Mouse (Mus musculus) left cerebral cortex, adult 8-10 months (tissue): ENCODE data around the gene Smim4. TPM values are rescaled to one million over a fixed set of nuclear protein-coding genes. Genes with fewer than 3 reads are reported as not detected.

ENCODE experiments used
- DNase-seq, 2 experiments: peaks; one replicate each; pipeline ENCODE4 v3.0.0; 2022; ENCODE audit warnings: low spot score in 2 of 2
- total RNA-seq, 4 experiments: library from RNA; stranded (reverse); gene quantifications; 2 replicates each; pipeline ENCODE4 v1.2.4; 2022

The Smim4 gene
- total RNA-seq, 4 experiments from 2014 or later = 26.5 to 30.6 (median 28.0) TPM

DNA sequence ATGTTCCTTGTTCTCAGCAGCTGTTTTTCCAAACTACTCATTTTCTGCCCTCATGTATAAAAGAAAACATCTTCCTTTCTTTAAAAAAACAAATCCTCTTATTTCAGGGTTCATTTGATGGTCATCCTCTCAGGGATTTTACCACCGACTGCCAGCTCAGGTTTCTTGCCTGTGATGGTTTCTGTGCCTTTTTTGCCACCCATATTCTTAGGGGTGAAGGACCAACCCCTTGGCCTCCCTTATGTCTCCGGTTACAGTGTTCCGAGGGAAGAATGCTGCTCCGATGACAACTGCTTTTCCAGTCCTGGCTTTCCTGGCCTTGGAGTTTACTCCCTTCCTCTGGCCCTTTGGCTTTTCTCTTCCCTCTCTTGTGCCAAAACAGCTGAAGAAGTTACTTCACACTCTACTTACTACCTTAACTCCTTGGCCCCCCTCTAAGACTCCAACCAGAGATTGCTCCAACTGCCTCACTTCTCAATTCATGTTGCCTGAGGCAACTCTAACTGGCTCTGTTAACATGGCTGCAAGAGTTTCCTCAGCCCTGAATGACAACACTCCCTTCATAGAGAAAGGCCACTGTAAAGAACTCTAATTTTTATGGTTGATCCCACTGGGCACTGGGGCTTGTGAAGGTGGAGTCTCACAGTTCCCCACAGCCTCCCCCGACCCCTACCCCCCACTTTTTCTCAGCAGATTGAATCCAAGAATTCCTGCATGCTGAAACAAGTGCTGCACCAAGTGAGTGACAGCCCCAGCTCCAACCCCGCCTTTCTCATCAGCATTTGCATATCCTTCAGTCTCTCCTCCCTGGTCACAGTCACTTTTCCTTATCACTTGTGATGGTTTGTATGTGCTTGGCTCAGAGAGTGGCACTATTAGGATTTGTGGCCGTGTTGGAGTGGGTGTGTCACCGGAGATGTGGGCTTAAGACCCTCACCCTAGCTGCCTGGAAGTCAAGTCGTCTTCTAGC lies 3.4 kb downstream of the Smim4 start:
- DNase-seq = no peak

DNA sequence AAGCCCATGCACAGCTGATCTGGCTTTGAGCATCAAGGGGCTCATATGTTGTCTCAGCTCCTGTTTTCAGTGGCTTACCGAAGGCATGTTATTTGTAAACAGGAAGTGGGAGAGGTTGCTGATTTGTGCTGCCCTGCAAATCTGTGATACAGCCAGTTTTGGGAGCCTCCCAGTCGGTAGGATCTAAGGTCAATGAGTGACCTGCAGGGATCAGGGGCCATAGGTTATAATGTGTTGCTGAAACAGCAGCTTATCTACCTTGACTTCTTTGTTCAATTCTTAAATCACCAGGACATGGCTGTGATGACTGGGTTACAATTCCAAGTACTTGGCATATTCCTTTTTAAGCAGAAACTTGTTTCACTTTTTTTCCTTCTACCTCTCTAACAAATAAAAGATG lies 13.2 kb downstream of the Smim4 start:
- no peak for DNase-seq

DNA sequence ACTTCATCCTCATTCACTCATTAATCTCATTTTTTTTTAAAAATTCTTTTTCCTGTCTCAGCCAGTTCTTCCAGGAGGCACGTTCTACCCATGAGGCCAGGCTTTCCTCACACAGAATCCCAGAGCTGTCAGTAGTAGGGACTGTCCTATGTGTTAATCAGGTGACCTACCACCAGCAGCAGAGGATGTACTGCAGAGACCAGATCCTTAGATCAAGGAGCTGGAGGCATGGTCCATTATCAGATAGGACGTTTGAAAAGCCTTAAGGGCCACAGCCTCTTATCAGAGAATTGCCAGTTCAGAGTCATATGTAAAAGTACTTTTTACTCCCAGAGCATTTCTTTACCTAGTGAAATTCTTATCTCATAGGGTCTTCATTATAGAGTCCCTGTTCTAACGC lies 14.7 kb downstream of the Smim4 start:
- DNase-seq = no peak

DNA sequence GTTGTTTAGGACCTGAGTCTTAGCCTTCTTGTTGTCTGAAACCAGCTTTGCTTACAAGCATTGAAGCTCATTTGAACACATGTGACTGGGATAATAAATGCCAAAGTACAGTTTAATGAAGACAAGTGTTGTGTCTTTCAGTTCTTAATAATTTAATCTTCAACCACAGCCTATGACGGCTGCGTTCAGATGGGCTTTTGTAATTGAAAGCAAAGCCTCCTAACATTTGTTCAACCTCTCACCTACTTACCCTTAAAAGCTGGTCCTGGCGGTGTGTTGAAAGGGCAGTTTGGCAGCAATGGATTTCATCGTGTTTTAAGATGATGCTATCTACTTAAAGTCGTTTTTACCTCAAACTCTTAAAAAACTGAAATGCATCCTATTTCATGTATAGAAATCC lies 16.6 kb downstream of the Smim4 start:
- DNase-seq = no peak

DNA sequence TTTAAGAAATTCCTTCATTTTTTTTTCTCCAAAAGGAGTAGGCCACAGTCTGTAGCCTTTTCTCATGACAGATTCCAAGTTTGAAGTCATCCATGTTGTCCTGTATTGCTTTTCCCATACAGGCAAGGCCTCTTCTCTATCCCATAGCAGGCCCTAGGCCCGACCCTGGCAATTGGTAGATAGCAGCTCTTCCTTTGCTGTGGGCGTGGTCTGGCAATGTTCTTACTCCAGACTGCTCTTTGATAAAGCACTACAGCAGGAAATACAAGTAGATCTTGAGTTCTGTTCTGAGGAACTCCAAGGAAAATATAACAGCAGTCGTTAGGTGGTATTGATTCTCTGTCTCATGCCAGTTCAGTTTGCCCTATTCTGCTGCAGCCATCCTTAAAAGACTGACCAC lies 18.1 kb downstream of the Smim4 start:
- no peak for DNase-seq

DNA sequence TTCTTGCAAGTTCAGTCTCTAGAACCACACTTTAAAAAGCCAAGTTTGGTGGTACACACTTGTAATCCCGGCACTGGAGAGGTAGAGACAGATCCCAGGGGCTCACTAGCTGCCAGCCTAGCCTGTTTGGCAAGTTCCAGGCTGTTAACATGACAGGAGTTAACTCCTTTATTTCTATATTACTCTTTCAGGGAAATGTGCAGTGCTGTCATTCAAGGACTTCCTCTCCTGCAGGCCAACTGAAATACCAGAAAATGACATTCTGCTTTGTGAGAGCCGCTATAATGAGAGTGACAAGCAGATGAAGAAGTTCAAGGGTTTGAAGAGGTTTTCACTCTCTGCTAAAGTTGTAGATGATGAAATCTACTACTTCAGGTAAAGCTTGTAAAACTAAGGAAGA lies 23.6 kb downstream of the Smim4 start:
- no peak for DNase-seq

DNA sequence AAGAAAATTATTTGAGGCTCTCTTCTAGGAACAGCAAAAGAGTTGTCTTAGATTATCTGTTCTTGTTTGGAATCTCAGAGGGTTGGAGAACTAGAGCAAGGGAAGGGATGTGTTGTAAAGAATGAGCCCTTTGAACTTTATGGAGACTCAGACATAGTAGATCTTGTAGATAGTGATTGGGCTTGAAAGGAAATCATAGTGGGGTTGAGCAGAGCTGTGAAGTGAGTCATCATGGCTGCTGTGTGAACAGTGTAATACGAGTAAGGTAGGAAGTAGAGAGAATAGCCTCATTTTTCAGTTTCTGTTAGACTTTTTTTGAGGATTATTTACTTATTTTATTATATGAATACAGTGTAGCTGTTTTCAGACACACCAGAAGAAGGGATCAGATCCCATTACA lies 38.8 kb downstream of the Smim4 start:
- no peak for DNase-seq

DNA sequence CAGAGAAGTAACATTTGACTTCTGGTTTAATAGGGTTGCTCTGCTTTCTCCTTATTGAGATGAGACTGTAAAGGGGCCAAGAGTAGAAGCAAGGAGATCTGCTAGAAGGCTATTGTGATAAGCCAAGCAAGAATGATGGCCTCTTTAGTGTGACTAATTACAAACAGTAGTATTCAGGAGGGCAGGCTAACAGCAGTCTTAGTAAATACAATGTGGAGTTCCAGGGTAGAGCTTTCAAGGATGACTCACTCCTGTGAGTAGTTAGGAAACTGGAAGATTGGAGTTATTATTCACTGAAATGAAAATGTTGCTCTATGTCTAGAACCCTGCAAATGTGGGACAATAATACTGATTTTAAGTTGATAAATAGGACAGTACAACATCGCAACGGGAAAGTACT lies 40.2 kb downstream of the Smim4 start:
- no peak for DNase-seq

DNA sequence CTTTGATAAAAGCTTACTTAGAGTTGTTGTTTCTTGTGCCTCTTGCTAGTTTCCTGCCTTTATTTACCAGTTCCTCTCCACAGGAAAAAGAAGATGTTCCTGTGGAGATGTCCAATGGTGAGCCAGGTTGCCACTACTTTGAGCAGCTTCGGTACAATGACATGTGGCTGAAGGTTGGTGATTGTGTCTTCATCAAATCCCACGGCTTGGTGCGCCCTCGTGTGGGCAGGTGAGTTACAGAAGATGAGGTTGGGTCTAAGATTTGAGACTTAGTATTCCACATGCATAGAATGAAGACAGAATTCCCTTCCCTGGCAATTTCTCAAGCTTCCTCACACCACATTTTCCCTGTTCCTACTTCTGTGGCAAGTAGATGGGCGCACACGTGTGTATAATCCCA lies 41.3 kb downstream of the Smim4 start:
- DNase-seq = no peak

DNA sequence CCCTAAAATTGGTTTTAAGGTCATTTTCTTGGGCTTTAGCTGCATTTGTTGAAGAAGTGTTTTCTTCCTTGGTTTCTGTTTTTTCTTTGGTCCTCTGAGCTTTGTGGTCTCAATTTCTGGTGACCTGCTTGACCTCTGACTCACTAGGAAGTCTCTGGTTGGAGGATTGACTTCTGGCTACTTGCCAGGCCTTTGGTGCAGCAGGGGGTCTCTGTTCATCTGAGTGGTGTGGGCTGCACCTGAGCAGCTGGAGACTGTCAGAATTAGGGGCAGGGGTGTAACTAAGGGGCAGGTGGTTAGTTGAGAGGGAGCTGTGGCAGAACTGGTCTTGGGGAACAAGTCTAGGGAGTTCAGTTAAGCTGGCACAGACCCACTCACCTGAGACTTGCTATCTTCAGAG lies 47.6 kb downstream of the Smim4 start:
- DNase-seq = no peak

DNA sequence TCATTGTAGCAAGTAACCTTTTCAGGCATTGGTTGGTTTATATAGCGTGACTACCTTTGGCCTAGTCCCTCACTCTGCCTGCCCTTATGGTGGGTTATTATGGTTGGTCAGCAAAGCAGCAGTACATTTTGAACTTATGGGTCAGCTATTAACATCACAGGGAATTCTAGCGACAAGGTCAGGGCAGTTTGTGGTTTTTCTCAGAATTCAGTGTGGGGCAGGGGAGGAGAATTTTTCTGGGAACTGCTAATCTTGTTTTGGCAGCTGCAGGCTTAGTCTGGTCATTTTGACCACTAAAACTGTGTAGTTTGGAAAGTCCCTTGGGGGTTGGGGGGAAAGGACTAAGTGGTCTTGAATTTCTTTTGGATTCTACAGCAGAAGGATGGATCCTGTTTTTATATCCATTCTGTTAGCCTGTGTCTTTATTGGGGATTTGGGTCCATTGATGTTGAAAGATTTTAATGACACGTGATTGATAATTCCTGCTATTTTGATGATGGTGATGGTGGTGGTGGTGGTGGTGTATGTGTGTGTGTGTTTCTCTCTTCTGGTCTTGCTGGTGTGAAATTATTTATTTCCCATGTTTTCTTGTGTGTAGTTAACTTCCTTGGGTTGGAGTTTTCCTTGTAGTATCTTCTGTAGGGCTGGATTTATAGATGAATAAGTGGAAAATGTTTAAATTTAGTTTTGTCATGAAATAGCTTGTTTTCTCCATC lies 49.3 kb downstream of the Smim4 start:
- no peak for DNase-seq

DNA sequence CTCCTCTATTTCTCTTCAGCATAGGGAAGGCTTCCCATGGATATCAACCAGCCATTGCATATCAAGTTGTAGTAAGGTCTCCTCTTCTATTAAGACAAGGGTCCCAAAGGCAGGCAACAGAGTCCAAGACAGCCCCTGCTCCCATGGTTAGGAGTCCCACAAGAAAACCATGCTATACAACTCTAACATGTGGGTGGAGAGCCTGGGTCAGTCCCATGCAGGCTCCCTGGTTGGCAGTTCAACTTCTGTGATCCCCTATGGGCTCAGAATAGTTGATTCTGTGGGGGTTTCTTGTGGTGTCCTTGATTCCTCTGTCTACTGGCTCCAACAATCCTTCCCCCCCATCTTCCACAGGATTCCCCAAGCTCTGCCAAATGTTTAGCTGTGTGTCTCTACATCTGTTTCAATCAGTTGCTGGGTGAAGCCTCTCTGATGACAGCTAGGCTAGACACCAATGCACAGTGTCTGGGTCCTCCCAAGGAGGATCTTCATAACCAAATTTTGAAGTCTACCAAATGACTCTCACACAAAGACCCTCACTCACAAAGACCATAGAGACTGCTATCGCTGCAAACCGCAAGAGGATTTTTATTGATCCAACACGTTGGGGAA lies 50.1 kb downstream of the Smim4 start:
- DNase-seq = no peak

DNA sequence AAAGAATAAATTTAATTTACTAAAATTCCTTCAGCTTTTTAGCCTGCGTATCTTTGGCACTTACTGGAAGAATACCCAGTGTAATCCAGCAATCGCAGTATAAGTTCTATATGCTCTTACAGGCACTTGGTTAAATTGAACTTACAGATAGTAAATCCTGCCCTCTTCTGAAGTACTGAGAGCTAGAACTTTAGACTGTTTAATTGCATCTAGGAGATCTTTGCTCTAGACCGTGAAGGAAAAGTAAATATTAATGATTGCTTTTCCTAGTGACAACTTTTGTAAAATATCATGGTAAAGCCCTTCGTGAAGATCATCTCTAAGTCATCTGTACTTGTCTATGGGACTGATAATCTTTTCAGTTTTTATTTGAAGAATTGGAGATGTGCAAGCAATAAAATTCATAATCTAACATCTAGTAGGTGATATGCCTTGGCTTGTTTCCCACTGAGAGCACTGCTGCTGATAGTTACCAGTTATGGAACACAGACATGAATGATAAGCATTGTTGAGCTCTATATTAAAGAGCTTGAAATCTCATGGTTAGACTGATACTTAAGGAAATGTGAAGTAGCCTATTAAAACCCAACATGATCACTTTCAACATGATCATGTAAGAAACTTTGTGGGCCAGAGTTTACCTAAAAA lies 59.5 kb downstream of the Smim4 start:
- DNase-seq = no peak

DNA sequence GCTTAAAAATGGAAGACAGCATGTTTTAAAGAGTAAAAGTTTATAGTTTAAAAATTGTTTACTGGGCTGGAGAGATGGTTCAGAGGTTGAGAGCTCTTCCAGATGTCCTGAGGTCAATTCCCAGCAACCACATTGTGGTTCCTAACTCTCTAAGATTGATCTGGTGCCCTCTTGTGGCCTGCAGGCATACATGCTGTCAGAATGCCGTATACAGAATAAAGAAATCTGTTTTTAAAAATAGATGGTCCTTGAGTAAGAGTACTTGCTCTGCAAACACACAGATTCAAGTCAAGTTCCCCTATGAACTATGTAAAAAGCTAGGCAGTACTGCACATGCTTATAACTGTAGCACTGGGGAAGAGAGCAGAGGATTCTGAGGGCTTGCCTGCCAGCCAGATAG lies 66.5 kb downstream of the Smim4 start:
- DNase-seq = no peak

DNA sequence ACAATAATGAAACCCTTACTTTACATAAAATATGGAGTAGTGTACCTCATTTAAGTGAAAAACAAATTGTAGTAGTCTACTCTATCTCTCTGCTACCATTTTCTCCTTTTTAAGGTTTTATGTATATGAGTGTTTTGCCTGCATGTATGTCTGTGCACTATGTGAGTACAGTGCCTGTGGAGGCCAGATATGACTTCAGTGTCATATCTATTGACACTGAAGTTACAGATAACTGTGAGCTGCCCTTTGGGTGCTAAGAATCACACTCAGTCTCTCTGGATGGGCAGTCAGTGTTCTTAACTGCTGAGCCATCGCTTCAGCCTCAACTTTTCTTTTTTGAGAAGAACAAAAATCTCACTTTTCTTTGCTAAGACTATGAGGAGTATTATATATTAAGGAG lies 82.9 kb downstream of the Smim4 start:
- no peak for DNase-seq

DNA sequence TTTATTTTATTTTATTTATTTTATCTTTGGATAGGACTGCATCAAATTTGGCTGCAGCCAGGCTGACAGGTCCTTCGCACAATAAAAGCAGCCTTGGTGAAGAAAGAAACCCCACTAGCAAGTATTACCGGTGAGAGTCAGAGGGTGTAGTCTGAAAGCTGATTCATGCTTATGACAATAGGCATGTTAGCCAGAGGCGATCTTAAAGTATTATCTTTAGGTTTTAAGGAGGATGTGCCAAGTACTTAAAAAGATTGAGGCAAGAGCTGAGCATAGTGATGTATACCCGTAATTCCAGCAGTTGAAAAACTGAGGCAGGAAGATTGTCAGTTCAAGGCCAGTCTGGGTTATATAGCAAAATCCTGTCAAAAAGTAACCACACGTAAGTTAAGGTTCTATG lies 83.5 kb downstream of the Smim4 start:
- DNase-seq = no peak

Other genes with a start within 250 kb of the Smim4 start
- 1 to 10 TPM; 2.1 to 4.1 (median 2.2) TPM for gene Mustn1, start 249.8 kb downstream of the Smim4 start, total RNA-seq
- gene Itih4, start 242.5 kb downstream of the Smim4 start, total RNA-seq = under 1 TPM in 2 of 4 experiments, not detected in 2; 0.16 to 0.35 TPM
- gene Itih3, start 205.2 kb downstream of the Smim4 start, total RNA-seq = 10 to 100 TPM; 32.1 to 49.7 (median 37.8) TPM
- not detected for gene Itih1, start 185.7 kb downstream of the Smim4 start, total RNA-seq
- gene Nek4, start 177.6 kb downstream of the Smim4 start, total RNA-seq = 10 to 100 TPM; 16.4 to 19.4 (median 18.6) TPM
- gene Glt8d1, start 127.6 kb downstream of the Smim4 start, total RNA-seq = 10 to 100 TPM; 30.9 to 38.6 (median 32.5) TPM
- gene Spcs1, start 127.3 kb downstream of the Smim4 start, total RNA-seq = 100 to 1,000 TPM; 166 to 179 (median 173) TPM
- 10 to 100 TPM; 51.1 to 56.1 (median 52.0) TPM for gene Pbrm1, start 109.8 kb downstream of the Smim4 start, total RNA-seq
- gene Gnl3, start 109.8 kb downstream of the Smim4 start, total RNA-seq = 10 to 100 TPM; 43.5 to 58.8 (median 49.6) TPM
- gene Nt5dc2, start 2.1 kb upstream of the Smim4 start, total RNA-seq = 1 to 10 TPM; 3.0 to 4.1 (median 3.8) TPM
- 10 to 100 TPM; 18.7 to 28.1 (median 22.2) TPM for gene Stab1, start 39.7 kb upstream of the Smim4 start, total RNA-seq
- gene Tnnc1, start 79.4 kb upstream of the Smim4 start, total RNA-seq = 10 to 100 TPM; 19.5 to 22.6 (median 19.7) TPM
- gene Nisch, start 88.0 kb upstream of the Smim4 start, total RNA-seq = 100 to 1,000 TPM; 363 to 424 (median 392) TPM
- 1 to 10 TPM; 5.0 to 6.0 (median 5.7) TPM for gene Sema3g, start 88.9 kb upstream of the Smim4 start, total RNA-seq
- 1 to 10 TPM; 5.1 to 6.3 (median 5.7) TPM for gene Phf7, start 122.4 kb upstream of the Smim4 start, total RNA-seq
- 100 to 1,000 TPM; 131 to 140 (median 137) TPM for gene Bap1, start 122.5 kb upstream of the Smim4 start, total RNA-seq
- gene Dnah1, start 194.9 kb upstream of the Smim4 start, total RNA-seq = 1 to 10 TPM; 4.9 to 7.0 (median 5.6) TPM
- 10 to 100 TPM; 30.4 to 33.8 (median 31.8) TPM for gene Capn7, start 207.7 kb upstream of the Smim4 start, total RNA-seq